Mouse (Mus musculus) liver, embryonic 14.5 days (tissue): ENCODE measurements around the gene Dixdc1.
A peak's percentile ranks its signal among the peaks of the same experiment; 100 is the strongest.

Experiments
- CTCF ChIP-seq: IDR thresholded peaks from 2 replicates; pipeline ENCODE4 v1.5.1; 2016; ENCODE audit warnings: antibody characterized with exemption, low read depth, control low read depth
- EP300 ChIP-seq: IDR thresholded peaks from 2 replicates; pipeline ENCODE4 v1.6.1; 2016; ENCODE audit warnings: antibody characterized with exemption, low read depth

GRCm38 (mm10) chr9:50746214-50746677 lies 6.9 kb upstream of the Dixdc1 start, which contains the start of gene 2310030G06Rik:
- TF ChIP-seq CTCF (0 out of 2 replicates have a peak, but pooled peaks have one; percentile 17), EP300 (no peak)
